Mouse (Mus musculus) E14TG2a.4 (cell line): Measurements from ENCODE around the gene Gm48551.

Experiments
- CTCF ChIP-seq: conservative IDR thresholded peaks from 2 replicates; pipeline ENCODE4 v1.5.1; 2014; ENCODE audit warnings: low read length
- NANOG ChIP-seq: IDR thresholded peaks from 2 replicates; pipeline ENCODE4 v1.6.1; 2014; ENCODE audit warnings: borderline replicate concordance, low read length, mixed read lengths

DNA sequence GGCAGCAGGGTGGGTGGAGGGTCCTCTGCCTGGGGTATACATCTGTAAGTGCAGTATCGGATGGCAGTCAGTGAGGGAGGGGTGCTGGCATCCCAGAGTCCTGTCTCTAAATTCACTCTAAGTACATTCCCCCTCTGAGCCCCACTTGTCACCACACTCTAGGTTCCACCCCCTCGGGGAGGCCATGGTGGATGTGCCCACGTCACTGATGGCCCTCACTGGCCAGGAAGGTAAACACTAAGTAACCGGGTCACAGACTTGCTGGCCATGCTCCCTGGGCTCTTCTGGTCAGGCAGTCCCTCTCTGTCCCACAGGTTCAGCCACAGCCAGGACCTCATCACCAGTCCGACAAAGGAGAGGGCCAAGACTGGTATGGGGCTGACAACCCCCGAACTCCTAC lies 37.9 kb downstream of the Gm48551 start:
- TF ChIP-seq CTCF = no peak
- no peak for TF ChIP-seq NANOG
